Mouse (Mus musculus) cerebellum, adult 8-10 months (tissue): ENCODE measurements around the gene Gm648.
"Not testable (repeated sequence)": the region's sequence is repeated elsewhere in the genome, so short reads cannot be mapped to it uniquely, and the experiment has no call there.

Experiments
- DNase-seq: peaks from one replicate; pipeline ENCODE4 v3.0.0; 2022

The Gm648 gene

DNA sequence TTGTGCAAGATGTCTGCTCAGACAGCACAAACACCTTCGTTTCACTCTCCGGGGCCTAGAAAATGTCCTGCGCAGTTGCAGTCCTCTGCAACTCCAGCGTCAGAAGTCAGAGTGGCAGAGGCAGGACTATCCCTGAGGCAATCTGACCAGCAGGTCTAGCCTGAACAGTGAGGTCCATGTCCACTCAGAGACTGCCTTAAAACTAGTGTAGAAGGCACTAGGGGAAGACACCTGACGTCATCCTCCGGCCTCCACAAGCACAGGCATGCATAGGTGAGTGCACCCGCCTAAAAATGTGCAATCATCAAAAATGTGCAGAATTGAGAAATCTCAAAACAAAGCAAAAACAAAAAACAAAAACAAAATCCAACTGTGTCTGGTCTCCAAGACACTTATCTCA is at the start of gene Gm648:
Gm648 (minus strand) TSS at position 101 of the 400 bp plus-strand sequence.
- DNase-seq: no peak

DNA sequence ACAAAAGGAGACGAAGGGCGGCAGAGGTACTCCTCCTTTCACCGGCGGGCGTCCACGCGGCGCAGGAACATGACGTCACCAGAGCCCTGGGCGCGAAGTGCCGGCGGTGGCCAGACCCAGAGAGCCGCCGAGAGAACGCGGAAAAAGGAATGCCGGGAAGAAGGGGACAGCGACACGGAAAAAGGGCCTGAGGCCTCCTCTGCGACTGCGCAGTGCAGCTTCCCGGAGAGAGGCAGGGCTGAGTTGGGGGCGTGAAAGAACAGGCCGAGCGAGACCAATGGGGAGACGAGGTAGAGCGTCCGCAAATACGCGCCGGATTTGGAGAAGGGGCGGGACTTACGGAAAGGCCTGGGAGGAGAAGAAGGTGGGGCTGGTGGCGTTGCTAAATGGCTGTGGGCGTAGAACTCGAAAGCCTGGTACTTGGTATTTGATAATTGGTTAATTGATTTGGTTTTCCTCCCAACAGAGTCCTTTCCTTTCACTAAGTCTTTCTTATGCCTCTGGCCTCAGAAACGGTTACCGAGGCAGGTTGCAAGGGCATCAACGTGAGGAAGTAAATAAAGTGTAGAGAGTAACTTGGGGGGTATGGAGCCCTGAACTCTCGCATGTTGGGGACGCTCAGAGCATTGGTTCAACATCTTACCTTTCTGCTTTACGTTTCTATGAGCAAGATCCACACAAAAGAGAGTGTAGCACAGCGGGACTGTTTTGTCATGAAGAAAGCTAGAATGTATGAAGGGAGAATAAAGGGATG is 48.7 kb upstream of the Gm648 start, which contains the start of gene Mmgt1:
Mmgt1 (minus strand) TSS at position 183 of the 754 bp plus-strand sequence.
- DNase-seq: peak; percentile 85

DNA sequence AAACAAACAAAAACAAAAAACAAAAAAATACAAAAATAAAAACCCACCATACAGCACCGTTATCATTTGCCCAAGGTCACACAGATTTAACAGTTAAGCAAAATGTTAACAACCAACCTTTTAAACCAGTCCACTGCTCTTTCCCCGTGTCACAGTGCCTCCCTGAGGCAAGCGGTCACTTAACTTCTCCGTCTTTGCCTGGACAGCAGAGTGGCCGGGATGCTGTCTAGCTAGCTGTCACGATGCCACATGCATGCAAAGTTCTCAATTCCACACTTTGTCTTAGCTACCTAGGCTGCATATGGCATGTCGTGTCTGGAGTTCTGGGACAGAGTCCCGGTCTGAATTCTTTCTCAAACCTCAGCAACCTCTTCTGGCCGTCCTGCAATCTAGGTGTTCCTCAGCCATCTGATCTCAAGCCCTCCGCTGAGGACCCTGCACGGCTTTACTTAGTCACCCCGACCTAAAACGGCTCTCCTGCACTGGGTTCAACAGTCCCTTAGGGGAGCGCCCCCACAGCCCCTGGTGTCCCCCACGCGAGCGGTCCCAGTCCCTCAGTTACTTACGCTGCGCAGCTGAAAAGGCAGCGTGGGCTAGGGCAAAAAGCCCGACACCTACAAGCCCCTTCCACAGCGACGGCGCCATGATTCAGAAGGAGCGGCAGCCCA is 47.9 kb upstream of the Gm648 start:
- DNase-seq: no peak

DNA sequence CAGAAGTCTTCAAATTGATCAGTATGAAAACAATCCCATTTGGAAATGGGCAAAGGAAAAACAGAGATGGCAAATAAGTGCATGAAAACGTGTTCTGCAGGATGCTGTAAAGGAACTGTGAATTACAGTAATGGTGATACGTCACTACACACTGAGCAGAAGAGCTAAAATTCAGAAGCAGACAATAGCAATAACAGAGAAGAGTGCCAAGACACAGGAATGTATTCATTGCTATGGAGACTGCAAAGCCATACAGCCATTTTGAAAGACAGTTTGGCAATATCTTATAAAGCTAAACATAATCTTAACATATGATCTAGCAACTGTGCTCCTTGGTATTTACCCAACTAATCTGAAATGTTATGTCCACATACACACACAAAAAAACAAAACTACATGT is 28.8 kb upstream of the Gm648 start:
- DNase-seq: no peak

DNA sequence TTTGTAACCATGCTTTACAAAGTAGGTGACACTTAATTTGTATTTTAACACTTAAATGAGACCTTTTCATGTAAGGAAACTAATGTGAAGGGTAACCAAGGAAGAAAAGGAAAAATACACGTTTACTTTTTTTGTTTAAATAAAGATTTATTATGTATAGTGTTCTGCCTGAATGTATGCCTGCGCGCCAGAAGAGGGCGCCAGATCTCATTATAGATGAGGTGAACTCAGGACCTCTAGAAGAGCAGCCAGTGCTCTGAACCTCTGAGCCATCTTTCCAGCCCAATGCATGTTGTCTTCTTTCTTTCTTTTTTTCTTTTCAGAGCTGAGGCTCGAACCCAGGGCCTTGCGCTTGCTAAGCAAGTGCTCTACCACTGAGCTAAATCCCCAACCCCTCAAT is 23.1 kb upstream of the Gm648 start:
- no peak for DNase-seq

DNA sequence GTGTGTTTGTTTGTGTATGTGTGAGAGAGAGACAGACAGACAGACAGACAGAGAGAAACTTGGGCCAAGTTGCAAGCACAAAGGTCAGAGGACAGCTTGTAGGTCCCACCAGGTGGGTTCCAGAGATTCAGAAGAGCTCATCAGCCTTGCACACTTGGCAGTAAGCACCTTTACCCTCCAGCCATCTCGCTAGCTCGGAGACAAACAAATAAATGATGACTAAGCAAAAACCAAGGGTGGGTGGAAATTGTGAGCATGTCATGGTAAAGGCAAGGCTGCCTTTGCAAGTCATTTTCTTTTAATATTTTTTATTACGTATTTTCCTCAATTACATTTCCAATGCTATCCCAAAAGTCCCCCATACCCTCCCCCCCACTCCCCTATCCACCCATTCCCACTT is 4.2 kb upstream of the Gm648 start:
- no peak for DNase-seq

DNA sequence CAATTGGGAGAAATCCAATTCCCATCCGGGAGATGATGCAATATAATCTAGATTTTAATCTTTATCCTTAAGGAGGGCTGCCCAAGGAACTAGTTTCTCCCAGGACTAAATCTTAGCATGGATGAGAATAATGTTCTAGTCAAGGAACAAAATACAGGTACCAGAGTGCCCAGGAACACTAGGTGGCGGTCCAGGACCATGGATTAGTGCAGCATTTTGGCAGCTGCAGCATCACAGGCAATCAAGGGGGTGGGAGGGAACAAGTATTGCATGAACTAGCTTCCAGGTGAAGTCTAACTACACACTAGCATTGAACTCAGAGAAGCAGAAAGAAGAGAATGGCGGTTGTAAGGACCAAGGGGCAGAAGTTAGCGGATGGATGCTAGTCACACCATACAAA is 12.2 kb downstream of the Gm648 start:
- no peak for DNase-seq

DNA sequence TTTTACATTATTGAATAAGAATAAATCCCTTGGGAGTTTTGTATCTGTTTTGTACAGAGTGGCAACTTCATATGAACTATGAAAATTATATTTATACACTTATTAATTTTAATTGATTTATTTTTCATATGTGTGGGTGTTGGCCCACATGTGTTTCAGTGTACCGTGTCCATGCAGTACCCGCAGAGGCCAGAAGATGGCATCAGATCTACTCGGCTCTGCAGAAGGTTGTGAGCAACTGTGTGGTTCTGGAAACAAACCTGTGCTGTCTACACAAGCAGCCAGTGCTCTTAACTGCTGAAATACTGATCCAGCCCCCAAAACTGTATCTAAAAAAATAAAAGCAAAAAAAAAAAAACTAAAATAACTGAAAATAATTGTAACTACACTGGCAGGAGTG is 18.1 kb downstream of the Gm648 start:
- peak; percentile 61 for DNase-seq

DNA sequence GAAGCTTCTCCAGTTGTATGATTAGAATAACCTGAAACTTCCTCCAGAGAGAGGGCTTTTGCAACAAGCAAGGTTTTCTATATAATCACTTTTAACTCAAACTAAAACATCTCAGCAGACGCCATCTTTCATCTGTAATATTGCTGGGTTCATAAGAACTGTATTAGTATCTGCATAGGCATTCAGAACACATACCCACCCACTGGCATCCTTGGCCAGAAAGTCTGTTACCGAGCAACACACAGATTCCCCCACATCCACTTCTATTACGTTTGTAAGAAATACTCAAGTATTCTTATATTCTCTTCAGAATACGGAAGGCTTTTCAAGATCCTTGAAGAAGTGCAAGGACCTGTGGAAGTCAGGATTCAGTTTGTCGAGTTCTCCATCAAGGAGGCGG is 25.0 kb downstream of the Gm648 start, which contains the start of gene Gm10477:
Gm10477 (plus strand) TSS at position 301 of the 400 bp plus-strand sequence.
- not testable (repeated sequence) for DNase-seq

DNA sequence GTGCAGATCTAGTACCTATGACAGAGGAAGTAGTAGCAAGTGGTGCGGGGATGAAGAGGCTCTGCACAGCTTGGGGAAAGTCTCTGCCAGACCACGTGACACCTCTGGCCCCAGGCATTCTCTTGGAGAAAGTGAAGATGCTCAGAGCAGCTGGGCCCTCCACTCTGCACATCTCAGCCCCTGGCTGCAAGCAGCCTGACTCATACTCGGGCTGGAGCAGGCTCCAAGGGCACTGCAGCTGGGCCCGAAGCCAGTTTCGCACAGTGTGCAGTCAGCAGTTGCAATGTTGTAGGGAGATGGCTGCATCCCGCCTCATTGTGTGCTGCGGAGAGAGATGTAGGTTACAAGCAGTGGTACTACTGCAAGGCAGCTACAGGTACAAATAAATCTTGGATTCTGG is 52.2 kb downstream of the Gm648 start:
- no peak for DNase-seq
